Mouse (Mus musculus): Measurements from ENCODE around the gene Rev1. TPM values are rescaled to one million over a fixed set of nuclear protein-coding genes. Genes with fewer than 3 reads are reported as not detected.

The Rev1 gene
- total and polyA plus RNA-seq, 2 experiments from 2014 or later, result 25.0 to 41.3 TPM

- Histone ChIP-seq H3K4me3 (ENCODE audit: low read depth, low read length) (no peak overlapping the region), H3K27ac (ENCODE audit: low read depth, low read length) (no peak overlapping the region), H3K27me3 (ENCODE audit: insufficient read depth, low read length) (no peaks in the 10 kb centered on the region), H3K4me1 (ENCODE audit: insufficient read depth) (no peaks in the 10 kb centered on the region), H3K4me2 (ENCODE audit: low read depth) (no peak overlapping the region), H3K36me3 (ENCODE audit: insufficient read depth) (peaks cover 51% of the 10 kb centered on the region), H3K9me3 (ENCODE audit: low read length) (no peaks in the 10 kb centered on the region), H3K9ac (no peak overlapping the region)
- WGBS, result 82% methylated on average over 5 of the region's 5 CpGs
- no peak for ATAC-seq
- TF ChIP-seq CTCF (IDR thresholded peaks at IDR 0.05; ENCODE audit: low read depth), result no peak
- peak; percentile 29 for DNase-seq
Observed at GRCm38 (mm10) chr1:38037375-38037774, 92.2 kb downstream of the Rev1 start.

- ATAC-seq (no peak), DNase-seq (no peak)
- Histone ChIP-seq H3K27me3 (ENCODE audit: insufficient read depth, low read length) (no peaks in the 10 kb centered on the region), H3K9ac (no peak overlapping the region), H3K4me1 (ENCODE audit: insufficient read depth) (no peaks in the 10 kb centered on the region), H3K36me3 (ENCODE audit: insufficient read depth) (peaks cover 49% of the 10 kb centered on the region), H3K4me3 (ENCODE audit: low read depth, low read length) (no peak overlapping the region), H3K4me2 (ENCODE audit: low read depth) (no peak overlapping the region), H3K27ac (ENCODE audit: low read depth, low read length) (no peak overlapping the region), H3K9me3 (ENCODE audit: low read length) (no peaks in the 10 kb centered on the region)
- no peak for TF ChIP-seq CTCF (IDR thresholded peaks at IDR 0.05; ENCODE audit: low read depth)
- WGBS, result 91% methylated on average over 4 of the region's 4 CpGs
Observed at GRCm38 (mm10) chr1:38035521-38035920, 94.1 kb downstream of the Rev1 start.

- Histone ChIP-seq H3K27me3 (ENCODE audit: insufficient read depth, low read length) (no peaks in the 10 kb centered on the region), H3K4me1 (ENCODE audit: insufficient read depth) (no peaks in the 10 kb centered on the region), H3K27ac (ENCODE audit: low read depth, low read length) (no peak overlapping the region), H3K4me2 (ENCODE audit: low read depth) (no peak overlapping the region), H3K4me3 (ENCODE audit: low read depth, low read length) (no peak overlapping the region), H3K9ac (no peak overlapping the region), H3K9me3 (ENCODE audit: low read length) (no peaks in the 10 kb centered on the region), H3K36me3 (ENCODE audit: insufficient read depth) (peaks cover 27% of the 10 kb centered on the region)
- 94% methylated on average over 5 of the region's 5 CpGs for WGBS
- ATAC-seq (no peak), DNase-seq (no peak)
- TF ChIP-seq CTCF (IDR thresholded peaks at IDR 0.05; ENCODE audit: low read depth), result no peak
Observed at GRCm38 (mm10) chr1:38031391-38031790, 98.2 kb downstream of the Rev1 start.

- H3K27me3 ChIP-seq (ENCODE audit: insufficient read depth, low read length), result no peaks in the 10 kb centered on the region
- DNase-seq (no peak), ATAC-seq (no peak)
- no peak overlapping the region for H3K4me2 ChIP-seq (ENCODE audit: low read depth)
- WGBS, result 93% methylated on average over 7 of the region's 7 CpGs
- H3K36me3 ChIP-seq (ENCODE audit: insufficient read depth), result peaks cover 26% of the 10 kb centered on the region
- no peak overlapping the region for H3K9ac ChIP-seq
- no peak overlapping the region for H3K27ac ChIP-seq (ENCODE audit: low read depth, low read length)
- H3K4me1 ChIP-seq (ENCODE audit: insufficient read depth), result no peaks in the 10 kb centered on the region
- no peak for TF ChIP-seq CTCF (IDR thresholded peaks at IDR 0.05; ENCODE audit: low read depth)
- H3K4me3 ChIP-seq (ENCODE audit: low read depth, low read length), result no peak overlapping the region
- H3K9me3 ChIP-seq (ENCODE audit: low read length), result no peaks in the 10 kb centered on the region
Observed at GRCm38 (mm10) chr1:38027301-38027700, 102.3 kb downstream of the Rev1 start.

- Histone ChIP-seq H3K4me1 (ENCODE audit: insufficient read depth) (no peaks in the 10 kb centered on the region), H3K9me3 (ENCODE audit: low read length) (no peaks in the 10 kb centered on the region), H3K9ac (no peak overlapping the region), H3K27me3 (ENCODE audit: insufficient read depth, low read length) (no peaks in the 10 kb centered on the region), H3K4me2 (ENCODE audit: low read depth) (no peak overlapping the region), H3K4me3 (ENCODE audit: low read depth, low read length) (no peak overlapping the region), H3K36me3 (ENCODE audit: insufficient read depth) (peaks cover 9% of the 10 kb centered on the region; the same call in 1 of the 2 replicates), H3K27ac (ENCODE audit: low read depth, low read length) (no peak overlapping the region)
- DNase-seq (no peak), ATAC-seq (no peak)
- WGBS, result 94% methylated on average over 2 of the region's 2 CpGs
- no peak for TF ChIP-seq CTCF (IDR thresholded peaks at IDR 0.05; ENCODE audit: low read depth)
Observed at GRCm38 (mm10) chr1:38014551-38015203, 114.9 kb downstream of the Rev1 start.

- no peaks in the 10 kb centered on the region for H3K4me1 ChIP-seq (ENCODE audit: insufficient read depth)
- H3K36me3 ChIP-seq (ENCODE audit: insufficient read depth), result no peaks in the 10 kb centered on the region
- ATAC-seq (no peak), DNase-seq (no peak)
- no peak for TF ChIP-seq CTCF (IDR thresholded peaks at IDR 0.05; ENCODE audit: low read depth)
- no peaks in the 10 kb centered on the region for H3K9me3 ChIP-seq (ENCODE audit: low read length)
- no peak overlapping the region for H3K9ac ChIP-seq
- H3K4me3 ChIP-seq (ENCODE audit: low read depth, low read length), result no peak overlapping the region
- H3K27ac ChIP-seq (ENCODE audit: low read depth, low read length), result no peak overlapping the region
- no peaks in the 10 kb centered on the region for H3K27me3 ChIP-seq (ENCODE audit: insufficient read depth, low read length)
- no peak overlapping the region for H3K4me2 ChIP-seq (ENCODE audit: low read depth)
Observed at GRCm38 (mm10) chr1:38012509-38012908, 117.1 kb downstream of the Rev1 start.

- WGBS, result 87% methylated on average over 3 of the region's 3 CpGs
- DNase-seq (no peak), ATAC-seq (no peak)
- H3K27me3 ChIP-seq (ENCODE audit: insufficient read depth, low read length), result no peaks in the 10 kb centered on the region
- no peaks in the 10 kb centered on the region for H3K9me3 ChIP-seq (ENCODE audit: low read length)
- H3K4me2 ChIP-seq (ENCODE audit: low read depth), result no peak overlapping the region
- H3K4me1 ChIP-seq (ENCODE audit: insufficient read depth), result no peaks in the 10 kb centered on the region
- H3K27ac ChIP-seq (ENCODE audit: low read depth, low read length), result no peak overlapping the region
- H3K9ac ChIP-seq, result no peak overlapping the region
- no peak overlapping the region for H3K4me3 ChIP-seq (ENCODE audit: low read depth, low read length)
- H3K36me3 ChIP-seq (ENCODE audit: insufficient read depth), result no peaks in the 10 kb centered on the region
- no peak for TF ChIP-seq CTCF (IDR thresholded peaks at IDR 0.05; ENCODE audit: low read depth)
Observed at GRCm38 (mm10) chr1:38012104-38012503, 117.5 kb downstream of the Rev1 start.

All from forebrain, postnatal 0 days (tissue).